Mouse (Mus musculus) testis, adult 2 months (tissue): ENCODE measurements around the gene Stk39. TPM values are rescaled to one million over a fixed set of nuclear protein-coding genes. Genes with fewer than 3 reads are reported as not detected.

ENCODE experiments used
- H3K27ac ChIP-seq: fragments of 200-500 bp; 2 replicates; pipeline ENCODE4 v1.5.1; 2012; ENCODE audit warnings: low read depth, low read length; ENCODE audit not compliant: control insufficient read depth, insufficient read depth
- H3K27me3 ChIP-seq: fragments of 200-500 bp; 2 replicates; pipeline ENCODE4 v1.6.1; 2012; ENCODE audit warnings: mild to moderate bottlenecking, low read length, moderate library complexity; ENCODE audit not compliant: control insufficient read depth, insufficient read depth
- H3K36me3 ChIP-seq: fragments of 200-500 bp; 2 replicates; pipeline ENCODE4 v1.6.1; 2012; ENCODE audit warnings: mild to moderate bottlenecking, low read length; ENCODE audit not compliant: control insufficient read depth, insufficient read depth
- H3K4me1 ChIP-seq: fragments of 200-500 bp; 2 replicates; pipeline ENCODE4 v1.6.1; 2012; ENCODE audit warnings: low read length; ENCODE audit not compliant: control insufficient read depth, insufficient read depth
- H3K4me3 ChIP-seq: fragments of 200-500 bp; 2 replicates; pipeline ENCODE4 v1.5.1; 2012; ENCODE audit warnings: low read depth, mild to moderate bottlenecking, low read length, moderate library complexity, mixed read lengths; ENCODE audit not compliant: control insufficient read depth
- CTCF ChIP-seq: fragments of 200-500 bp; IDR thresholded peaks from 2 replicates; pipeline ENCODE4 v1.5.1; 2012; ENCODE audit warnings: low read depth, mild to moderate bottlenecking, inconsistent platforms, low read length, moderate library complexity; ENCODE audit not compliant: control insufficient read depth, insufficient read depth, insufficient replicate concordance
- POLR2A ChIP-seq: fragments of 200-500 bp; IDR thresholded peaks from 2 replicates; pipeline ENCODE4 v1.6.1; 2012; ENCODE audit warnings: low read depth, mild to moderate bottlenecking, inconsistent platforms, low read length, moderate library complexity; ENCODE audit not compliant: control insufficient read depth
- polyA plus RNA-seq: library from polyadenylated mRNA; depleted of rRNA; stranded (reverse); fragments of >200 nt; gene quantifications from 2 replicates; pipeline ENCODE4 v1.2.3, GENCODE M21; 2012; rRNA removed

The Stk39 gene
- polyA plus RNA-seq, 1 experiment = 118 TPM

DNA sequence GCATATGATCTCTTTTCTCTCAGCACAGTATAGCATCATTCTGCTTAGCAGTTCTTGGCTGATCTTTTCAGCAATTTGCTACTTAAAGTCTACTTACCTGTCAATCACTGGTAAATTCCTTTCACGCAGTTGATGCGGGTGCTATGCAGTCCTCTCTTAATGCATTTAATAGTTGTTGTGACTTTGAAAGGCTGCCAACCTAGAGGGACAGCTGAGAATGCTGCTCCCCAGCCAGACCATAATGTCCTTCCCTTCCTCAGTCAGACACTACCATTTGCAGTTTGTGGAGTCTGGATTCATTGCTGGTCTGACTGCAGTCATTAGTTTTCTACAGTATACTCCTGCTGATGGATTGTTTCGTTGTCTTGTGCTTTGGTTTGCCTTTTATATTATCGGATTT lies 277.6 kb downstream of the Stk39 start:
- no peaks in the 10 kb centered on the region for H3K27me3 ChIP-seq

DNA sequence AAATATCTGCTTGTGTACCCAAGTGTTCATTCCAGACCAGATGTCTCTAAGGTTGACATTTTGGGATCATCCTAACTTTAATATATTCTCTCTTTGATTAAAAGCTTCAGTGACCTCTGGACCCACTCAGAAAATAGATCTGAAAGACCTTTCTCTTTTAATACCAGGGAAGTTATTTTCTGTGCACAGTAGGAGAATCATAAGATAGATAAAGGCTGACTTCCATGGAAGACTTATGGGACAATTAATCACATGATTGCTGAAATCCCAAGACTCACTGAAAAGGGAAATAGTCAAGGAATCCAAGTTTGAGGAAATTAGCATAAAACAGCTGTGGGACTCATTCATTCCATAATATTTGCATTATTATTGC lies 278.6 kb downstream of the Stk39 start:
- Histone ChIP-seq H3K4me1 (no peaks in the 10 kb centered on the region), H3K27ac (no peak overlapping the region), H3K4me3 (no peak overlapping the region), H3K27me3 (no peaks in the 10 kb centered on the region), H3K36me3 (no peaks in the 10 kb centered on the region)
- TF ChIP-seq CTCF (no peak), POLR2A (no peak)

More for the DNA sequence above, 277.6 kb downstream of the Stk39 start:
- TF ChIP-seq POLR2A (no peak), CTCF (no peak)
- Histone ChIP-seq H3K36me3 (no peaks in the 10 kb centered on the region), H3K4me3 (no peak overlapping the region), H3K27ac (no peak overlapping the region), H3K4me1 (no peaks in the 10 kb centered on the region)

DNA sequence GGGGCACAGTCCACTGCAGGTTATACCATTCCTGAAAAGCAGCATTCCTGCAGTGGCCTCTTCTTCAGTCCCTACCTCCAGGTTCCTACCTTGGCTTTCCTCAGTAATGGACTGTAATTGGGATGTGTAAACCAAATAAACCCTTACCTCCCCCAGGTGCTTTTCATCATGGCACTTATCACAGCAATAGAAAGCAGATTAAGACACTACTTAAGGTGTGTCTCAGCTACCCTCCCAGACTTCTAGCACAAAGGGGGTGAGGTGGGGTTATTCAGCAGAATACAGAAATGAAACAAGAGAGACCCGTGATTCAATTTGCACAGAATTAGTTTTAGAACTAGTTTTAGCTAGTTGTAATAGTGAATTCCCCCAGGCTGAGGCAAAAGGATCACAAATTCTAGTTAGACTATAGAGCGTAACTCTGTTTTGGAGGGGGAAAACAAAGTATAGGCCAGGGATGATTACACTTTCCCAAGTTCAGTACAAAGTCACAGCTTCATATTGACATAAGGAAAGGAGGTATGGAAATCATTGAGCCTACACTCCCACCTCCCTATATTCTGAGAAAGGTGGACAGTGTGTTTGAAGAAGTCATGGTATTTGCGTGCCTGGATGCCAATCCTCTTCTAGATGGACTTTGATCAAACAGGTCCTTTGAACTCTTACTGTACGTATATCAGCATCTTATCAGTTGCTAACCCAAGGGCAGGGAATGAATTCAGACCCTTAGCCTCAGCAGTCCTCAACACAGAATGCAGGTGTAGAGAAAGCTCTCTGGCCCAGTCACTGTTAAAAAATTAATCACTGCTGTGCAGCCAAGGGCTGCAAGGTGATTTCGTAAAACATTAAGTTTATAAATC lies 279.2 kb downstream of the Stk39 start:
- no peak overlapping the region for H3K4me3 ChIP-seq
- H3K4me1 ChIP-seq = no peaks in the 10 kb centered on the region
- H3K36me3 ChIP-seq = no peaks in the 10 kb centered on the region
- TF ChIP-seq CTCF (no peak), POLR2A (no peak)
- H3K27ac ChIP-seq = no peak overlapping the region
- no peaks in the 10 kb centered on the region for H3K27me3 ChIP-seq

DNA sequence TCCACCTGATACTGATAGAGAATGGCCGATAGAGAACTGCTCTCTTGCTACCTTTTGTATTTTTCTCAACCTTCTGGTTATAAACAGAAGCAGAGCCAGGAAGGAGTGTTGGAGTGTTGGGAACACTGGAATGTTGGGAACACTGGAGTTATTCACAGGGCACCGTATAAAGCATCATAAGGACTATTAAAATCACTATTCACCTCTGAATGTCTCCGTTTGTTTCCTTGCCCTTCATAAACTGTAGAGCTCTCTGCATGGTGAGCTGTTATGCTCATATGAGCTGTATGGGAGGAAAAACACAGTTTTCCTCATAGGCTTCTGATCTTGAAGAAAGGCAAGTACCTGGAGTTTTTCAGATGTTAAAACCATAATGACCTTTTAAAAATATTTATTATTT lies 295.6 kb downstream of the Stk39 start:
- H3K27me3 ChIP-seq = no peaks in the 10 kb centered on the region
- H3K4me3 ChIP-seq = no peak overlapping the region
- TF ChIP-seq POLR2A = no peak
- TF ChIP-seq CTCF = no peak
- H3K27ac ChIP-seq = no peak overlapping the region
- H3K4me1 ChIP-seq = no peaks in the 10 kb centered on the region
- H3K36me3 ChIP-seq = no peaks in the 10 kb centered on the region

DNA sequence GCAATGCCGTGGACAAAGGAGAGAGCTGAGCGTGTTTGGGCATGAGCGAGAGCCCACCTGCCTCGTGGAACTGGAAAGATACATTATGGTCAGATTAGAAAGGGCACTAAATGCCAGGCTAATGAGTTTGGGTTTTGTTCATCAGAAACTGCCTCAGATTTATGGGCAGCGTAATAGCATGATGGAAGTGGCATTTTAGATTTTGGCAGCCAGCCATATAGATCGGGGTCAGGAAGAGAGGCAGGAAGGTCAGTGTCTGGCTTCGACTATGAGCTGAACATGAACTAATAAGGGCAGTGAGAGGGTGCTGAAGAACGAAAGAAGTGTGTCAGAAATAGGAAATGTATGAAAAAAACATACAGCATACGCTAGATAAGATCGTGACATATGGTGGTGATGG lies 300.8 kb downstream of the Stk39 start:
- Histone ChIP-seq H3K27me3 (no peaks in the 10 kb centered on the region), H3K4me3 (no peak overlapping the region), H3K4me1 (no peaks in the 10 kb centered on the region), H3K27ac (no peak overlapping the region), H3K36me3 (no peaks in the 10 kb centered on the region)
- TF ChIP-seq CTCF (no peak), POLR2A (no peak)

DNA sequence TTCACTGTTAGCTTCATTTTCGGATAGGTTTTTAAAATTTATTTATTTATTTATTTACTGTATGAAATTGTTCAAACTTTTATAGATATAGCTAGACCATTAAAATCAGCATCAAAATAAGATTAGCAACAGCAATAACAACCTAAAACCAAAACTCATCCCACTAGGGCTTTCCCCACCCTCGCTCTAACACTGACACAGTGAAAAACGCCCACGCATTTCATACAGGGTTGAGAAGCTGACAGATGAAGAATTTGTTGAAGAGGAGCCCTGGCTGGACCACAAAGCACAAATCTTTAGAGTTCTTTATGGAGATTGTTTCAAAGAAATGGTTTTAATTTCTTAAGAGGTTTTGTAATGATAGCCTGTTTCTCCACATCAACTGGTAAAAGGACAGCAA lies 310.1 kb downstream of the Stk39 start:
- H3K4me3 ChIP-seq = no peak overlapping the region
- no peaks in the 10 kb centered on the region for H3K36me3 ChIP-seq
- no peaks in the 10 kb centered on the region for H3K4me1 ChIP-seq
- H3K27me3 ChIP-seq = no peaks in the 10 kb centered on the region
- no peak overlapping the region for H3K27ac ChIP-seq
- no peak for TF ChIP-seq POLR2A
- no peak for TF ChIP-seq CTCF

DNA sequence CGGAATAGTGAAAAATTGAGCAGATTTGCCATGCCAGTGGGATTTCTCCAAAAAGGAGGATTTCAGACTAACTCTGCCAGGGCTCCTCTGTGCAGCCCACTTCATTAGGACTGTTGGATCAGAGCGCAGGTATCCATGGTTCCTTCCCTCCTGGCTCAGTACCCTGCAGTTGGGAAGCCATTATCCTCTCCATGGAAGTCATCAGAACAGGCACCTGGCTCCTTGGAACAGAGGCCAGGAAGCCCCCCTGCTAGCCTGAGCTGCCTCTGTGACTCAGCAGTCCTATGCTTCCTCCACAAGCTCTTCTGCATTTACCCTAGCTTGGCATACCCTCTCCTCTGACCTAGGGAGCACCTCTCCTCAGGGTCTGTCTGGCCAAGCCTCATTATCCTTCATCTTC lies 311.5 kb downstream of the Stk39 start:
- Histone ChIP-seq H3K27ac (no peak overlapping the region), H3K27me3 (no peaks in the 10 kb centered on the region), H3K4me1 (no peaks in the 10 kb centered on the region), H3K4me3 (no peak overlapping the region), H3K36me3 (no peaks in the 10 kb centered on the region)
- TF ChIP-seq POLR2A = no peak
- no peak for TF ChIP-seq CTCF

Other genes with a start within 250 kb of the Stk39 start
- gene 4933409G03Rik, start 110.1 kb upstream of the Stk39 start, polyA plus RNA-seq = 34.6 and 53.4 TPM in 2 replicates
- 25.1 and 25.2 TPM in 2 replicates for gene 4932414N04Rik, start 184.2 kb upstream of the Stk39 start, polyA plus RNA-seq